8 mouse cellular contexts compared by ENCODE assay signal in the genomic region with DNA sequence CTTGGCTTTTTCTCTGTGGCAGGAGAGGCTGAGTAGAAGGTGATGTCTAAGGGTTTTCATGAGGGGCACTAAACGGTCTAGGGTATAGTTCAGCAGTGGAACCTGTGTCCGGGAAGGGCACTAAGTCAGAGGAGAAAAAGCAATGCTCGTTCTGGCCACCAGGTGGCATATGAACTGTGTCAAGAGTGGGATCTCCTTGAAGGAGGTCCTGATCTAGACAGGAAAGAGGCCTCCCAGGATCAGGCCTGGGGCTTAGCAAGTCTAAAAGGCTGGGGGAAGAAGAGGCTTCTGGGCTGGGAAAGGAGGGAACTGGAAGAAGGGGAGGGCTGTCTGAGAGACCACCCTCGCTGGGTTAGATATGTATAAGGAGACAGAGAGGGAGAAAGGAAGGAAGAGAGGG. TPM values are rescaled to one million over a fixed set of nuclear protein-coding genes. Genes with fewer than 3 reads are reported as not detected.
DNase-seq lines count a peak whose midpoint lies in the region; ATAC-seq and TF ChIP-seq lines count a peak whose summit lies in the region.

No protein-coding gene starts in this region.

- no peaks in the 10 kb centered on the region for H3K27me3 ChIP-seq in lung, embryonic 15.5 days

- H3K4me2 ChIP-seq in lung, embryonic 15.5 days, result no peak overlapping the region

- intact Hi-C loops in heart, postnatal 36 days (cut with DNase I), result loop anchor here (1.0 to 5.0 kb wide), 4 partner anchors 68 to 560 kb away; no protein-coding TSS in a partner anchor

- peak; percentile 85 for TF ChIP-seq CTCF in brain, embryonic 14.5 days (IDR thresholded peaks at IDR 0.05; ENCODE audit: borderline replicate concordance, extremely low read depth, insufficient read depth, insufficient read length)

- peak; percentile 79 for ATAC-seq in erythroblast, adult 5-6 weeks (replicated peaks; ENCODE audit: low FRiP score, poor library complexity, severe bottlenecking)
- ATAC-seq in lung, embryonic 15.5 days (ENCODE audit: borderline replicate concordance, extremely low read depth, low FRiP score, low TSS enrichment), result peak; percentile 27; the same call in 1 of the 2 replicates

- H3K4me1 ChIP-seq in ES-E14 (ENCODE audit: control insufficient read depth in 2 of 2, insufficient read depth in 2 of 2, low read length in 2 of 2, poor library complexity in 1 of 2), result no peaks in the 10 kb centered on the region; a peak in 1 of 4 replicates
- H3K4me1 ChIP-seq in lung, embryonic 15.5 days, result peaks cover 7% of the 10 kb centered on the region; the same call in 1 of the 2 replicates

- H3K9me3 ChIP-seq in ES-E14 (ENCODE audit: control insufficient read depth, insufficient read depth, low read depth, low read length), result no peaks in the 10 kb centered on the region
- no peaks in the 10 kb centered on the region for H3K9me3 ChIP-seq in lung, embryonic 15.5 days

- H3K9ac ChIP-seq in ES-E14 (ENCODE audit: insufficient read depth, low read depth, low read length, poor library complexity, severe bottlenecking), result no peak overlapping the region
- H3K9ac ChIP-seq in lung, embryonic 15.5 days, result no peak overlapping the region

- no peak for TF ChIP-seq POLR2A in brain, embryonic 14.5 days (IDR thresholded peaks at IDR 0.05; ENCODE audit: borderline replicate concordance, extremely low read depth, insufficient read depth, insufficient read length, poor library complexity, severe bottlenecking)

- no peaks in the 10 kb centered on the region for H3K36me3 ChIP-seq in ES-E14 (ENCODE audit: control insufficient read depth, insufficient read depth, low read length, poor library complexity, severe bottlenecking)
- H3K36me3 ChIP-seq in lung, embryonic 15.5 days, result no peaks in the 10 kb centered on the region

- no peak overlapping the region for H3K27ac ChIP-seq in ES-E14 (ENCODE audit: insufficient read depth, low read depth, low read length, poor library complexity, severe bottlenecking)
- no peak overlapping the region for H3K27ac ChIP-seq in lung, embryonic 15.5 days

- H3K4me3 ChIP-seq in ES-E14 (ENCODE audit: insufficient read depth in 1 of 2, low read depth in 1 of 2, low read length in 2 of 2, poor library complexity in 1 of 2, severe bottlenecking in 1 of 2), result no peak overlapping the region
- no peak overlapping the region for H3K4me3 ChIP-seq in lung, embryonic 15.5 days

- in situ Hi-C loops in ES-E14 (cut with MboI; ENCODE audit: low sequenced_read_pairs in 2 of 2, unreplicated experiment in 2 of 2), result loop anchor here (5.0 to 10.0 kb wide), 2 partner anchors 120 to 122 kb away; no protein-coding TSS in a partner anchor

- 10% methylated on average over 4 of the region's 4 CpGs for WGBS in lung, embryonic 15.5 days

- DNase-seq in ES-E14 (ENCODE audit: low read depth, low spot score), result peak; percentile 62
- peak; percentile 87 for DNase-seq in brain, embryonic 14.5 days (ENCODE audit: low read depth)
- DNase-seq in heart, postnatal 36 days, result peak; percentile 80 to 87
- DNase-seq in layer of hippocampus, adult 18-20 months (ENCODE audit: low spot score in 2 of 2), result peak; percentile 64 to 84
- peak; percentile 23 for DNase-seq in retina, adult 2 months (ENCODE audit: low read depth, low spot score)
- DNase-seq in urinary bladder, adult 2 months (ENCODE audit: low spot score), result peak; percentile 46

TF ChIP-seq in ES-E14, 5 proteins besides CTCF, POLR2A, EP300 and RAD21:
- TF ChIP-seq ZC3H11A (IDR thresholded peaks at IDR 0.05; ENCODE audit: borderline replicate concordance, low read depth, low read length) (peak; percentile 28; the same call in 1 of the 2 replicates), ZNF384 (IDR thresholded peaks at IDR 0.05; ENCODE audit: low read depth, low read length) (no peak)

RNA-seq across cellular contexts. Expression of a gene that starts 16.4 kb away (rescaled TPM):
- total RNA-seq in ES-E14 (2012; rRNA removed), result not detected in 2 replicates
- not detected in 2 replicates for polyA plus RNA-seq in brain, embryonic 14.5 days (2012; rRNA removed)
- 0.63 TPM in 1 of 2 replicates, not detected in the other for total RNA-seq in erythroblast, adult 5-6 weeks (2015; ENCODE audit: low replicate concordance)
- total RNA-seq in erythroblast, adult 5-6 weeks (2017; ENCODE audit: low replicate concordance), result 0.28 TPM in 1 of 2 replicates, not detected in the other
- not detected for total RNA-seq in heart, postnatal 36 days (2021)
- total RNA-seq in layer of hippocampus, adult 18-20 months (2021), result not detected
- polyA plus RNA-seq in lung, embryonic 15.5 days (2015; fragmentation: Nextera tagmentation; extraction: Ambion mirVana), result 0.09 and 0.10 TPM in 2 replicates
- polyA plus RNA-seq in urinary bladder, adult 2 months (2012; rRNA removed), result not detected in 2 replicates

RNA-seq across cellular contexts. Expression of a gene that starts 56.2 kb away (rescaled TPM):
- total RNA-seq in ES-E14 (2012; rRNA removed), result 0.36 TPM in 1 of 2 replicates, not detected in the other
- polyA plus RNA-seq in brain, embryonic 14.5 days (2012; rRNA removed), result 10.8 and 21.6 TPM in 2 replicates
- total RNA-seq in erythroblast, adult 5-6 weeks (2015; ENCODE audit: low replicate concordance), result 183 and 231 TPM in 2 replicates
- total RNA-seq in erythroblast, adult 5-6 weeks (2017; ENCODE audit: low replicate concordance), result 447 and 529 TPM in 2 replicates
- total RNA-seq in heart, postnatal 36 days (2021), result 100 to 1,000 TPM; 360 to 594 TPM
- 1 to 10 TPM in 1 of 2 experiments, under 1 TPM in 1; 0.43 to 1.2 TPM for total RNA-seq in layer of hippocampus, adult 18-20 months (2021)
- polyA plus RNA-seq in lung, embryonic 15.5 days (2015; fragmentation: Nextera tagmentation; extraction: Ambion mirVana), result 48.8 and 57.9 TPM in 2 replicates
- polyA plus RNA-seq in urinary bladder, adult 2 months (2012; rRNA removed), result 444 and 459 TPM in 2 replicates

RNA-seq across cellular contexts. Expression of a gene that starts 59.3 kb away (rescaled TPM):
- 2.0 and 5.3 TPM in 2 replicates for total RNA-seq in ES-E14 (2012; rRNA removed)
- 44.6 and 69.0 TPM in 2 replicates for polyA plus RNA-seq in brain, embryonic 14.5 days (2012; rRNA removed)
- total RNA-seq in erythroblast, adult 5-6 weeks (2015; ENCODE audit: low replicate concordance), result 0.19 TPM in 1 of 2 replicates, not detected in the other
- total RNA-seq in erythroblast, adult 5-6 weeks (2017; ENCODE audit: low replicate concordance), result 0.09 TPM in 1 of 2 replicates, not detected in the other
- total RNA-seq in heart, postnatal 36 days (2021), result 1 to 10 TPM; 3.8 to 4.6 TPM
- 100 to 1,000 TPM; 133 to 142 TPM for total RNA-seq in layer of hippocampus, adult 18-20 months (2021)
- polyA plus RNA-seq in lung, embryonic 15.5 days (2015; fragmentation: Nextera tagmentation; extraction: Ambion mirVana), result 0.40 and 0.71 TPM in 2 replicates
- 5.8 and 8.6 TPM in 2 replicates for polyA plus RNA-seq in urinary bladder, adult 2 months (2012; rRNA removed)

Comparison
In these comparisons a context has a peak if more than half of its experiments do, and no peak if none do; other contexts are left out.
1. DNase-seq: peak in every context shown above with its lines; median percentile 87 in brain, embryonic 14.5 days; 84 in heart, postnatal 36 days; 74 in layer of hippocampus, adult 18-20 months; 62 in ES-E14; 46 in urinary bladder, adult 2 months; 23 in retina, adult 2 months.
2. RNA of a gene that starts 56.2 kb away (total RNA-seq): 360 to 594 TPM in heart, postnatal 36 days and 183 to 529 TPM in erythroblast, adult 5-6 weeks; 0.43 to 1.2 TPM in layer of hippocampus, adult 18-20 months and 0.36 TPM in ES-E14; every median in the first group is over 10 times any median in the second.
3. RNA of a gene that starts 59.3 kb away (total RNA-seq): 133 to 142 TPM in layer of hippocampus, adult 18-20 months; 3.8 to 4.6 TPM in heart, postnatal 36 days, 2.0 to 5.3 TPM in ES-E14 and 0.09 to 0.19 TPM in erythroblast, adult 5-6 weeks; every median in the first group is over 10 times any median in the second.